Mouse (Mus musculus): ENCODE data around the gene Plod1. TPM values are rescaled to one million over a fixed set of nuclear protein-coding genes. Genes with fewer than 3 reads are reported as not detected.

The Plod1 gene
- polyA plus RNA-seq, 1 experiment = 8.8 TPM

GRCm38 (mm10) chr4:147904313-147905089 lies 32.1 kb downstream of the Plod1 start, which contains the start of gene Mfn2:
TSS of gene Mfn2 (minus strand) at chr4:147904704.
- Histone ChIP-seq H3K27me3 (ENCODE audit: control insufficient read depth, insufficient read depth, low read length) (no peaks in the 10 kb centered on the region), H3K4me1 (ENCODE audit: control insufficient read depth, insufficient read depth, low read length) (peaks cover 13% of the 10 kb centered on the region), H3K36me3 (ENCODE audit: control insufficient read depth, insufficient read depth, low read length) (peaks cover 4% of the 10 kb centered on the region), H3K4me3 (ENCODE audit: control insufficient read depth, low read depth, low read length) (peak within 1 kb of the TSS; percentile 100), H3K27ac (ENCODE audit: control insufficient read depth, insufficient read depth, low read depth, low read length) (peak within 1 kb of the TSS; percentile 99)
- TF ChIP-seq CTCF (IDR thresholded peaks at IDR 0.05; ENCODE audit: control insufficient read depth, insufficient read depth, insufficient replicate concordance, low read depth, low read length) = peak; percentile 5; the same call in 1 of the 2 replicates
- peak; percentile 59 for TF ChIP-seq POLR2A (IDR thresholded peaks at IDR 0.05; ENCODE audit: control insufficient read depth, low read depth, low read length)

GRCm38 (mm10) chr4:147903601-147904000 lies 33.0 kb downstream of the Plod1 start:
- H3K36me3 ChIP-seq (ENCODE audit: control insufficient read depth, insufficient read depth, low read length) = peaks cover 4% of the 10 kb centered on the region
- no peak for TF ChIP-seq POLR2A (IDR thresholded peaks at IDR 0.05; ENCODE audit: control insufficient read depth, low read depth, low read length)
- no peak for TF ChIP-seq CTCF (IDR thresholded peaks at IDR 0.05; ENCODE audit: control insufficient read depth, insufficient read depth, insufficient replicate concordance, low read depth, low read length)
- H3K4me3 ChIP-seq (ENCODE audit: control insufficient read depth, low read depth, low read length) = peak overlapping the region; percentile 100
- H3K27ac ChIP-seq (ENCODE audit: control insufficient read depth, insufficient read depth, low read depth, low read length) = no peak overlapping the region
- peaks cover 13% of the 10 kb centered on the region for H3K4me1 ChIP-seq (ENCODE audit: control insufficient read depth, insufficient read depth, low read length)
- H3K27me3 ChIP-seq (ENCODE audit: control insufficient read depth, insufficient read depth, low read length) = no peaks in the 10 kb centered on the region

- H3K27ac ChIP-seq (ENCODE audit: control insufficient read depth, insufficient read depth, low read depth, low read length) = no peak overlapping the region
- no peaks in the 10 kb centered on the region for H3K27me3 ChIP-seq (ENCODE audit: control insufficient read depth, insufficient read depth, low read length)
- H3K4me3 ChIP-seq (ENCODE audit: control insufficient read depth, low read depth, low read length) = peak overlapping the region; percentile 100
- peaks cover 4% of the 10 kb centered on the region for H3K36me3 ChIP-seq (ENCODE audit: control insufficient read depth, insufficient read depth, low read length)
- H3K4me1 ChIP-seq (ENCODE audit: control insufficient read depth, insufficient read depth, low read length) = peaks cover 13% of the 10 kb centered on the region
- TF ChIP-seq CTCF (IDR thresholded peaks at IDR 0.05; ENCODE audit: control insufficient read depth, insufficient read depth, insufficient replicate concordance, low read depth, low read length) = no peak
Observed at GRCm38 (mm10) chr4:147902906-147903500, 33.6 kb downstream of the Plod1 start.

- Histone ChIP-seq H3K4me1 (ENCODE audit: control insufficient read depth, insufficient read depth, low read length) (peaks cover 9% of the 10 kb centered on the region), H3K27ac (ENCODE audit: control insufficient read depth, insufficient read depth, low read depth, low read length) (no peak overlapping the region), H3K4me3 (ENCODE audit: control insufficient read depth, low read depth, low read length) (no peak overlapping the region), H3K27me3 (ENCODE audit: control insufficient read depth, insufficient read depth, low read length) (no peaks in the 10 kb centered on the region), H3K36me3 (ENCODE audit: control insufficient read depth, insufficient read depth, low read length) (peaks cover 4% of the 10 kb centered on the region)
- no peak for TF ChIP-seq CTCF (IDR thresholded peaks at IDR 0.05; ENCODE audit: control insufficient read depth, insufficient read depth, insufficient replicate concordance, low read depth, low read length)
- no peak for TF ChIP-seq POLR2A (IDR thresholded peaks at IDR 0.05; ENCODE audit: control insufficient read depth, low read depth, low read length)
Observed at GRCm38 (mm10) chr4:147900452-147900851, 36.1 kb downstream of the Plod1 start.

GRCm38 (mm10) chr4:147897348-147897747 lies 39.2 kb downstream of the Plod1 start:
- Histone ChIP-seq H3K27me3 (ENCODE audit: control insufficient read depth, insufficient read depth, low read length) (no peaks in the 10 kb centered on the region), H3K4me3 (ENCODE audit: control insufficient read depth, low read depth, low read length) (no peak overlapping the region), H3K27ac (ENCODE audit: control insufficient read depth, insufficient read depth, low read depth, low read length) (no peak overlapping the region), H3K4me1 (ENCODE audit: control insufficient read depth, insufficient read depth, low read length) (no peaks in the 10 kb centered on the region), H3K36me3 (ENCODE audit: control insufficient read depth, insufficient read depth, low read length) (no peaks in the 10 kb centered on the region; the same call in none of the 2 replicates)
- TF ChIP-seq CTCF (IDR thresholded peaks at IDR 0.05; ENCODE audit: control insufficient read depth, insufficient read depth, insufficient replicate concordance, low read depth, low read length) = no peak
- no peak for TF ChIP-seq POLR2A (IDR thresholded peaks at IDR 0.05; ENCODE audit: control insufficient read depth, low read depth, low read length)

GRCm38 (mm10) chr4:147896411-147896810 lies 40.2 kb downstream of the Plod1 start:
- no peak for TF ChIP-seq CTCF (IDR thresholded peaks at IDR 0.05; ENCODE audit: control insufficient read depth, insufficient read depth, insufficient replicate concordance, low read depth, low read length)
- no peak for TF ChIP-seq POLR2A (IDR thresholded peaks at IDR 0.05; ENCODE audit: control insufficient read depth, low read depth, low read length)
- H3K27me3 ChIP-seq (ENCODE audit: control insufficient read depth, insufficient read depth, low read length) = no peaks in the 10 kb centered on the region
- H3K27ac ChIP-seq (ENCODE audit: control insufficient read depth, insufficient read depth, low read depth, low read length) = no peak overlapping the region
- no peak overlapping the region for H3K4me3 ChIP-seq (ENCODE audit: control insufficient read depth, low read depth, low read length)
- H3K36me3 ChIP-seq (ENCODE audit: control insufficient read depth, insufficient read depth, low read length) = peaks cover 1% of the 10 kb centered on the region
- H3K4me1 ChIP-seq (ENCODE audit: control insufficient read depth, insufficient read depth, low read length) = no peaks in the 10 kb centered on the region

DNA sequence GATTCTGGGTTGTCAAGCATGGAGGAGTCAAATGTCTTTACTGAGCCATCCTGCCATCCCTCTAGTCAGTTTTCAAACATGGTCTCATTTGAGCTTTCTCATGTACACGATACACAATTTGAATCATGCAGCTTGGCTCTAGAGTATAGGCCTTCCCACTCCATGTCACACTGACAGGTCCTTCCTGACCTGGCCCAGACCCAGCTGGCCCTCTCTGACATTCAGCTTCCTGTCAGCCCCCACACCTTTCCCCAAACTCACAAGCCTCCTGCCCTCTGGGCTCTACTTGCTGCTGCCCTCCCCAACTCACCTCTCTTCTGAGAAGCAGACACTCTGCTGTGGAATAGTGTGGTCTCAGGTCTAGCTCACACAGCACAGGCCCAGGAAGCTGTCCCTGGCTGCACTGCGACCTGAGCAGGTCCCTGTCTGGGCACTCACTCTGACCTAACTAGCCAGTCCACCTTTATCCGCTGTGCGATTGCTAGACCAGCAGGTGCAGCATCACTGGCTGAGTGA lies 40.7 kb downstream of the Plod1 start:
- Histone ChIP-seq H3K27ac (ENCODE audit: control insufficient read depth, insufficient read depth, low read depth, low read length) (no peak overlapping the region), H3K36me3 (ENCODE audit: control insufficient read depth, insufficient read depth, low read length) (peaks cover 1% of the 10 kb centered on the region), H3K27me3 (ENCODE audit: control insufficient read depth, insufficient read depth, low read length) (no peaks in the 10 kb centered on the region), H3K4me3 (ENCODE audit: control insufficient read depth, low read depth, low read length) (no peak overlapping the region), H3K4me1 (ENCODE audit: control insufficient read depth, insufficient read depth, low read length) (no peaks in the 10 kb centered on the region)
- TF ChIP-seq CTCF (IDR thresholded peaks at IDR 0.05; ENCODE audit: control insufficient read depth, insufficient read depth, insufficient replicate concordance, low read depth, low read length) = no peak
- no peak for TF ChIP-seq POLR2A (IDR thresholded peaks at IDR 0.05; ENCODE audit: control insufficient read depth, low read depth, low read length)

Measured in testis, adult 2 months (tissue).